Mouse (Mus musculus) lung, adult 18-20 months (tissue): ENCODE results near the gene Rnf208.

Source experiments
- DNase-seq, 2 experiments: peaks; one replicate each; pipeline ENCODE4 v3.0.0; 2022; ENCODE audit warnings: mixed read lengths in 2 of 2

The Rnf208 gene

DNA sequence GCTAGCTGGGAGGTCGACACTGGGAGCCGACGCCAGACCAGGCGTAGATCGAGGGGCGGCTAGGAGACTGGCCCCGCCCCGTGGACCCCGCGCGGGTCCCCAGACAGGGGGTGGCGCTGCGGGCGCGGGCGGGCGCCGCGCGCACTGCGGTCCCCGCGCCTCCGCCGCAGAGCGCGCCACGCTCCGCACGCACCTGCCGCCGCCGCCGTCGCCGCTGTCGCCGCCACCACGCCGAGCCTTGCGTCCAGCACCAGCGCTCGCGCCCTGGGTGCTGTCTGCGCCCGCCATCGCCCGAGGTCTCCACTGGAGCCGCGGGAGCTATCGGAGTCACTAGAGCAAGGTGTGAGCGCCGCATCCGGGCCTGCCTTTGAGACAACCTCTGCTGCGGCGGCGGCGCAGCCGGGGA is at the start of gene Rnf208, which contains the start of gene Cysrt1:
TSS of gene Rnf208 (plus strand) at position 155 of the 406 bp plus-strand sequence.
TSS of gene Cysrt1 (minus strand) at position 352 of the 406 bp plus-strand sequence.
- no peak for DNase-seq

DNA sequence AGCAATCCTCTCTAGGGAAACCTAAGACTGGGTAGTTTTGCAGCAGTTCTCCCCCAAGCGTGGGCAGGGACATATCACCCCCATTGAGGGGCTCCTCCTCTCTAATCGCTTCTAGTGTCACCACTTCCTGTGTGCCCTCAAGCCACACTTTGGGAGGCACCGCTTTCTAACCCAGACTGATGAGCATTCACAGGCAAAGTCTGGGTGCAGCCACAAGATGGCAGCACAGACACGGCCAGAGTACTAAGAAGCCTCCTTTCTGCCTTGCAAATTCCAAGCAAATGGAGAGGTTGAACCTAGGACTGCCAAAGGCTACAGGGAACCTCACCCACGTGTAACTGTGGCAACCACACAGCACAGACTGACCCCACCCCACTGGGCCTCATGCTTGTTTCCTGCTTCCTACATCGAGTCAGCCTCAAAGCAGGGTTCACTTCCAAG is 48.7 kb upstream of the Rnf208 start:
- DNase-seq = peak; percentile 88 to 91

DNA sequence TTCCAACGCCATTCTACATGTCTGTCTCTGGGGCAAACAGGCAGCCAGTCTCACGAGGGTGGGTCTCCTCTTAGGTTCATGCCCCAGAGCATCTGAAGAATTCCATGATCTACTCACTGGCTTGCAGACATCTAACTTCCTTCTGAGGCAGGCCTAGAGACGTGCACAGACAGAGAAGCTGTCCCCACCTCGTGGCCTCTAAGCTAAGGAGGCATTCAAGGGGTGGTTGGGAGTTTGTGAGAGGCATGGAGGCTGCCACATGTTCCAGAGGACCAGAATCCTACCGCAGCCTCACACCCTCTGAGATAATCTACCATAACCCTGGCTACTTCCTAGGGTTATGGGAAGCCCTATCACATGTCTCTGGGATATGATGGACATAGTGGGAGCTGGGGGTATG is 48.0 kb upstream of the Rnf208 start:
- no peak for DNase-seq

DNA sequence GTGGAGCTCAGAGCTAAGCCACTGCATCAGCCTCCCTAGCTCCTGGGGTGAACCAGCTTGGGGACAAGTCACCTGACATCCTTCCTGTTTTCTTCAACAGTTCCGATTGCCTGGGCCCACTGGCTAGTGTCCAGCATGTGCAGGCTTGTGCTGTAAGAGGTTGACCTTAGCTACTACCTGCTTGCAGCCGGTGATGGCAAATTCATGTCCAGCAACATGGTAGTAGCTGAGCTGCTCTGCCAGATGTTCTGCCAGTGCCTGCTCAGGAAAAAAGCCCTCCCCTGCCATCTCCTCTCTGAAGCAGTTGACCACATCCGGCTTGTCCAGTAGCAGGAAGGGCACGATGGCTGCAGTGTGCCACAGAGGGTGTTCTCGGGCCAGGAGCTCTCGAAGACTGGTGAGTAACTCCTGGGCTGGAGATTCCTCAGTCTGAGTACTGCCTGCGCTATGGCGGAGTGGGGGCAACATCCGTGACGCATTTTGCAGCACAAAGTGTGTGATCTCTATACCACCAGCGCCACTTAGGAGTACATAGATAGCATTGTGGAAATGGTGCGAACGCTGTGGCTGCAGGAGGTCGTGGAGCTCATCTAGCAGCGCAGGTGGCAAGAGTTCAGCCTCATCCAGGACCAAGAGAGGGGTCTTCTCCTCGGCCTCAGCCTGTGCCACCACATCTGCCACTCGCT is 47.4 kb upstream of the Rnf208 start:
- DNase-seq = peak; percentile 42 to 46

DNA sequence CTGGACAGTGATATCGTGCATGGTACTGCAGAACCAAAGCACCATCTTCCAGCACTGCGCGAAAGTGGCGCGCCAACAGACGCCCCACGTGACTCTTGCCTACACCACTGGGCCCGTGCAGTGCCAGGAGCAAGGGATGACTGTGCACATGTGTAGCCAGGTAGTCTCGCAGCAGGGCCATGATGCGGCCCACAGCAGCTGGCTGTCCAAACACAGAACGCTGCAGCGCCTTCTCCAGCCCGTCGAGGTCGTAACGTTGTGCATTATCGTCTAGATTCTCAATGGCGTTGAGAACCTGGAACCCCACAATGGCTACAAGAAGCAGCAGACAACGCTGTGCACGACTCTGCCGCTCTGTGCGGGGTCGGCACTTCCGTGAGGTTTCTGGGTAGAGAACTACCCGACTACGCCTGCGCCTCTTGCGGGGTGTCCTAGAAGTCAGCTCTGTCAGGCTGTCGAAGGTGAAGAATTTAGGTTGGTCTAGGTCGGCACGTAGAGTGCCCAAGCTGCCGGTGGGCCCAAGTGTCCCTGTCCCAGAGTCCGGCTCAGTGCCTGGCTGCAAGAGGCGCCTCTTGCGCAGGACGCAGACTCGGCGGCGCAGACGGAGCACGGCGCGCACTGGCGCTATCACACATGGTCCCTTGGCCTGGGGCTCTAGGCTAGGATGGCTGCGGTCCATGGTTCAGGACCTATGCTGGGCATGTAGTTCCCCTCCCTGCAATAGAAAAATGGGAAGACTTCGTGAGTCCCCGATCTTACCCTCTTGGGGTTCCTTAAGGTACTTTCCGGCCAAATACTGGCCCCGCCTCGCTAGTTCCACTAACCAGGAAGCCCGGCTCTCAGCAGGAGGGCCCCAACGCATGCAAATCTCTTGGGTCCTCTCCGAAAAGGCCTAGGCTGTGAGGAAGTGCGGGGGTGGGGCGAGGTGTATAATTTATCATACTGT is 46.6 kb upstream of the Rnf208 start:
- DNase-seq = peak; percentile 87 to 88

DNA sequence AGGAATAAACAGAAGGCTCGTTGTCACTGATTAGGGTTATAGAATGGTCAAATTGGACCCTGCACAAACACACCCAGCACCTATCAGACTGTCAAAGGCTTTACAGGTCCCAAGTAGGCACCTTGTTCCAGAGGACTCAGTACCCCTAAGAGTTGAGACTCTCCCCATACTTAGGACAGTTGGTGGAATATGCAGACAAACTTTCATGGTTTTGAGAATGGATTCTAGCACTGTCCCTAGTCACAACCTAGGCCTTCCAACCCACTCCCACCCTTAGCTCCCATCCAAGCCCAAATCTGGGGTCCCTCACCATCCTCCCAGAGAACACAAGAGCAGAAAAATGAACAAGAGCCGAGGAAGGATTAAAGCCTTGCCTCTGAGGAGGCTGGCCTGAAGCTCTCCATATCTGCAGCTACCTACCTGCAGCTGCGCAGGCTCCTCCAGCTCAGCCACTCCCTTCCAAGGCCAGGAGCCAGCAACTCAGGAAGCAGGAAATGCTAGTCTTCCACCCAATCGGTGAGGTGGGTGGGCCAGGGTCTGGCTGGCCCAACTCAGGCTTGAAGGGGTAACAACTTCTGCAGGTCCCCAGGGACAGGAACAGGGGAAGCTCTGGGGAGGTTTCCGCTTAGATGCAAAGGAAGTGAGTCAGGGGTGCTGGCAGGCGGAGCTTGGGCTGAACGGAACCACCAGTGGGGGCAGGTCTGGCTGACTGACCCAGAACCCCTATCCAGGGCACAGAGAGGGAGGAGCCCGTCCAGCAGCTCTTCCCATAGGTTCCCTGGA is 45.7 kb upstream of the Rnf208 start, which contains the start of gene Tor4a:
TSS of gene Tor4a (minus strand) at position 715 of the 783 bp plus-strand sequence.
- DNase-seq = peak; percentile 93 to 94

DNA sequence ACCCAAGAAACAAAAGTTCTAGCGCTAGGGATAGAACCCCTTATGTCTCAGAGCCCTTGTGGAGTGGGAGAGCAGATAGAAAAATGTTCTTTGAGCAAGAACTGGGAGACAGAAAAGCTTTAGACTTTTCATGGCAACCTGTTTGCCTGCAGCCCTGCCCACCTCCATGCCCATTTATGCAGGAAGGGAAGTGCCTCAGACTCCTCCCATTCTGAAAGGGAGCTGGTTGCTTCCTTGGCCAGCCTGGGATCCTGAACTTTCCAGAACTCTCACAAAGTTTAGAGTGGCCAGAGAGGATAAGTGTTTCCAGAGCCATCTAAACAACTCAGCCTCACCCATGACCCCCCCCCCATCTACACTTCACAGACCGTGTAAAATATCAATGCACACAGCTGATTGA is 44.9 kb upstream of the Rnf208 start:
- DNase-seq = peak; percentile 64 to 71

DNA sequence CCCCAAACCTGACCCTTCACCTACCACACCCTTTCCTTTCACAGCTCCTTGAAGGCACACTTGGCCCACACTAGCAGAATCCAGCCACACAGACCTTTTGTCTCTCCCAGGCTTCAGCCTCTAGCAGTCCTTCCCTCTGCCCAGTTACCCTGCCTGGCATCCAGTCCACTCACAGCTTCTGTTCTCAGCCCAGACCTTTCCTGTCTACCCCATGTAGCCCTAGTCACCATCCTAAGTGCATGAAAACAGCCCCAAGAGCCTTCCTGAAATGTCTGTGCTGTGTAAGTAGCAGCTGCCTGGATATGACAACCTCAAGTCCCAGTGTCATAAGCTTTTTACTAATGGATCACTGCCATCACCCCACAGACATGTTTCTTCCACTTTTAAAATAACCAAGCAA is 44.1 kb upstream of the Rnf208 start:
- DNase-seq = peak in 1 of 2 experiments; percentile 25

DNA sequence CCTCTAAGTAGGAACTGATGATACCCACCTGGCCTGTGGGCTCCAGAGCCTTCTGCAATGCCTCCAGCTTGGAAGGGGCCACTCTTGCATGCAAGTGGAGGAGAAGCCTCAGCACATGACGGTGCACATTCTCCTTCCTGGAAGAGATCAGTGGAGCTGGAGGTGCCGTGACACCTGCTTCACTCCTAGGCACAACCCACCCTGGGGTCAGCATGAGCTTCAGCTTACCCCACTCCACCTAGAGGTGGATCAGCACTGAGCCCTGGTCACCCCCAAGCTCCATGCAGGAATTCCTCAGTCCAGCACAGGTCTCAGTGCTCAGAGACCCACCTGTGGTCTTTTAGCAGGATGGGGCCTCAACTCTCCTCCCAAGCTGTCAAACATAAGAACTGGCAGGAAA is 41.4 kb upstream of the Rnf208 start:
- DNase-seq = no peak

DNA sequence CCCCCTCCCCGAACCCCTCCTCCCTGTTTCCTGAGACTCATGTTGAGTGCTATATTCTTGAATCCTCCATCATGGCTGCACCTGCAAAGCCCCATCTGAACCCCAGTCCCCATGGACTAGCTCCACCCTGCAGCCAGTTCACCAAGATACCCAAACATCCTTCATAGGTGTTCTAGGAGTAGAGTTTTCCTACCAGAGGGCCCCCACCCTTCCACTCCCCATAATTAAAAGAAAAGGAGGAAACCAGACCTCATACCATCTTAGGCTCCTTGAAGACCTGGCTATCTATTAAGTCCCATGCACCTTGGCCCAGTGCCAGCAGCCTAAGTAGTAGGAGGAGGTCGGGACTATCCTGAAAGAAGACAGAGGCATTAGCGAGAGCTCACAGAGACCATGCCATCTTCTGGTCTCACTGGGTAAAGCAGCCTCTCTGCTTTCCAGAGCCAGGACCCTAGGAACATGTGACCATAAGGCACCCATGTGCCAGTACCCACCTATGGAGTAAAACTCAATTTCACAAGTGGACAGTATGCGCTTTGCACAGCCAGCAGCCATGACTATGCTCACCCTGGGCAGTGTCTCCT is 38.3 kb upstream of the Rnf208 start:
- no peak for DNase-seq

DNA sequence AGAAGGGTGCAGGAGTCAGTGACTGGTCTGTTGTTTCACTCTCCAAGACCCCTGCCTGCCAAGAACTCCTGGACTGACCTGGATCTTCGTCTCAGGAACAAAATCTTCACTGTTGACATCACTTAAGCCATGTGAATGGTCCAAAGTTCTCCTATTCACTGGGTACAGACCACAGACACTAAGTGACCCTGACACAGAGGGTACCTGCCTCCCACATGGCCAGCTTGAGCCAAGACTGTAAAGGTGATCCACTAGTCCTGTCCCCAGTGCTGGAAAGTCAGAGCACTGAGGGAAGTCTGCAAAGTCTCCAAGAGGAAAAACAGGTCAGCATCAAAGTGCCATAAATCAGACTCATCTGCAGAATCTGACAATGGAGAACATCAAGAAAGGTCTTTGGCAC is 34.5 kb upstream of the Rnf208 start:
- DNase-seq = no peak

DNA sequence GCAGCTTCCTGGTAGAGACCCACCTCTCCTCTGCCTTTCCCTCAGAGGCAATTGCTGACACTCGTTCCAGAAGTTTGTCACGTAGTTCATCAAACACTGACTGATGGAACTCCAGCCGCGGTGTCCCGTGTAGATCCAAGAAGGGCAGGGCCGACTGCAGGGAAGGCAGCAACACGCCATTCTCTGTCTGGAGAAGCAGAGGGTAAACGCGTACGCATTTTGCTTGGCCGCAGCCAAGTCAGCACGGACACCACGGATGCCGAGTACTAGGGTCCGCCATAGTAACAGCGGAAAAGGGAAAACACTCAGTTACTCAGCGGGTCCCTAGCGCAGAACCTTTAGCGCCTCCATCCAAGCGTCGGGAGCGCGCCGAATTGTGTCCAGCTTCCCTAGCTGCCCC is 31.4 kb upstream of the Rnf208 start:
- DNase-seq = peak in 1 of 2 experiments; percentile 15

DNA sequence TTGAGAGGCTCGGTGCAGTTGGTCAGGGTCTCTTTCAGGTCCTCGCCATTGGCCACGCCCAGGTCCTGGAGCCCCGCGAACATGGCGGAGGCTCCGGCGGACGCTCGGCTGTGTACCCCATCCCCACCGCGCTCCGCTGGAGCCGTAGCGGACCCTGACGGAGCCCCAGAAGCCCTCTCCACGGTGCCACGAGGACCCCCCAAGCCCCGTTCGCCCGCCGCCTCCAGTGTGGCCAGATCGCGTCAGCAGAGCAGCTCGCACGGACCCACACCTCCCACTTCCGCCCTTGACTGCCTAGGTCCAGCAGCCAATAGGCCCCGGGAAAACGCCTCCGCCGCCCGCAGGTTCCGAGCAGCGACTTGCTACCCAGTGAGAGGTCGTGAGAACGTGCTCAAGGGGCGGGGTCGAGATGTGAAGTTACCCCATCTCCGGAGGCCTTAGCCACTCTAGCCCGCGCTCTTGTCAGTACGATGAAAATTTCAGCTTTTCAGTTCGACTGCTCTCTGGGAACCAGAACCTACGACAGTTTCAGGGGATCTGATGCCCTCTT is 30.9 kb upstream of the Rnf208 start, which contains the start of gene Nelfb:
TSS of gene Nelfb (minus strand) at position 369 of the 550 bp plus-strand sequence.
- DNase-seq = peak; percentile 92 to 95

DNA sequence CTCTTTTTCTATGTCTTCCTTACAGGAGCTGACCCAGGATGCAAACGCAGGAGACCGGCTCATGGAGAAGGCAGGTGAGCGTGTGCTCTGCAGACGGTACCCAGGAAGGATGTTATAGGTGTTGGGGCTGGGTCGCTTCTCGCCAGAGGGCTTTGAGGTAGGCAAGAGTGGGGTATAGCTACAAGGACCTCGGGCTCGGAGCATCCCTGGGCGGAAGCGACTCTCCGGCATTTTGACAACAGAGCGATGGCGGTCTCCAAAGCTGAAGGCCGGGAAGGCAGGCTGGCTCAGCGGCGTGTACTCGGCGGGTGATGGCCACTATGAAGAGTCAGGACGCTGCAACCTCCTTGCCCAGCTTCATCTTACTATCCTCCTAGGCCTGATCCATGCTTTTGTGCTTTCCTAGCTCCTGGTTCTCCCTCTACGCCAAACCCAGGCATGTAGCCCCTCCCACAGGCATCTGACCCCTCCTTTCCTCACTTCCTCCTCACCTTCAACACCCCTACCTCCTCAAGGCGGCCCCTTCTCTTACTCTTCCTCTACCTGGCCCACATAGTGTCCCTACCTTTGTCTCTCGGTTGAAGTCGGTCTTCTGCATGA is 28.7 kb upstream of the Rnf208 start:
- no peak for DNase-seq

DNA sequence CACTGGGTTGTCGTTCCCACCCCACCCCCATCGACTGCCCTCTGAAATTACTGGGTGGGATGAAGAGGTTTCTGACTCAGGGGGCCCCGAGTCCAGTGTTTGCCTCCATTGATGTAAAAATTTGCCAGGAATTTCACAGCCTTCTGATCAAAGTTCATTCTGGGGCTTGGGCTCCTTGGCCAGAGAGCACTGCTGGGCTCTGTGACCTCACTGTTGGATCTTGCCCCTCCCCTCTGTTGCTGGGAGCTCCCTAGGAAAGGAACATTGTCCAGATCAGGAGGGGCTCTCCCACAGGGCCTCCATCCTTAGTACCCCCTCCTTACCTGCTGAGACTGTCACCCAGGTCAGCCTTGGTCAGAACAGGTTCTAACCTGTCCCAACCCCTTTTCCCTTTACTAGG is 27.6 kb upstream of the Rnf208 start, which contains the start of gene Stpg3:
TSS of gene Stpg3 (minus strand) at position 194 of the 400 bp plus-strand sequence.
- no peak for DNase-seq

DNA sequence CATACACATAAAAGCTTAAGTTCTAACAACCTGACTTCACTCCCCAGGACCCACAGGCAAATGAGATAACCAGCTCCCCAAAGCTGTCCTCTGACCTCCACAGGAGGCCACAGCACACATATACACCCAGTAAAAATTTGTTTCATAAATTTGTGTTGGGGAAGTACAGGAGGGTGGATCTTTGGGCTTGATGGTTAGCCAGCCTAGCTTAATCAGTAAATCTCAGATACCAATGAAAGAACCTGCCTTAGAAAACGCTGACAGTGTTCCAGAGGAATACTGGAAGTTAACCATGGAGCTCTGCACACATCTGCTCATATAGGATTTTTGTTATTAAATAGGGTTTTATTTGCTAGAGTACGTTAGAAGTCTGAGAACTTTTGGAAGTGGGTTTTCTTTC is 24.4 kb upstream of the Rnf208 start:
- no peak for DNase-seq

DNA sequence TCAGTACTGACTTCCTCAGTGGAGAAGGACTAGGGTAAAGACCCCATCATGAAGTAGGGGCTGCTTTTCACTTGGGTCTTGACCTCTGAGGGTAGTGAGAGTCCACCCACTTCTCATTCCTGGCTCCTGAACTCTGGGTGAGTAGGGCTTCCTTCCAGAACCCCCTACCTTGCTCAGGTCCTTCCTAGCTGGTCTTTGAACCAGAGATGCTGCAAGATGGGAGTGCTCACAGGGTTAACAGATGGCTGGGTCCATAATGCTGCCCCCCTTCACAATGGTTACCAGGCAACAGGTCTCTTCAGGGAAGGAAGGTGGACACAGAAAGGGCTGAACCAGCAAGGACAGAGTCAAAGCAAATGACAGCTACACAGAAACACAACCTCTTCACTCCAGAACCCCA is 23.6 kb upstream of the Rnf208 start, which contains the start of gene Fam166a:
TSS of gene Fam166a (plus strand) at position 301 of the 400 bp plus-strand sequence.
- no peak for DNase-seq

DNA sequence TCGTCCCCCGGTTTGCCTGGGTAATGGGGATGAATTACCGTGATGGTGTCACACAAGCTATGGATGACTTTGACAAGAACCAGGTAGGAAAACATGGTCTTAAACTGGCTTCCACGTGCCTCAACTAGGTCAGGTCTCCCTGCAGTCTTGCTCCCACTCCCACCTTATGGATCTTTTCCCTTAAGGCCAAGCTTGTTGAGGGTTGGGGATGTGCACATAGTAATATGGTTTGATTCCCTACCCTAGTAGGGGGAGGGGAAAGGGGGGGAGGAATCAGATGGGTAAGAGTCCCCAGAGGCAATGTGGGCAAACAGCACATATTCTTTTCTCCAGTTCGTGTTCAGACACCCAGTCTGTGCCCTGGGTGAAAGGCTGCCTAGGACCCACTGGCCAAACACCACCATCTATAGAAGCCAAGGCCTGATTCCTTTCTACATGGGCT is 20.7 kb upstream of the Rnf208 start:
- DNase-seq = no peak

DNA sequence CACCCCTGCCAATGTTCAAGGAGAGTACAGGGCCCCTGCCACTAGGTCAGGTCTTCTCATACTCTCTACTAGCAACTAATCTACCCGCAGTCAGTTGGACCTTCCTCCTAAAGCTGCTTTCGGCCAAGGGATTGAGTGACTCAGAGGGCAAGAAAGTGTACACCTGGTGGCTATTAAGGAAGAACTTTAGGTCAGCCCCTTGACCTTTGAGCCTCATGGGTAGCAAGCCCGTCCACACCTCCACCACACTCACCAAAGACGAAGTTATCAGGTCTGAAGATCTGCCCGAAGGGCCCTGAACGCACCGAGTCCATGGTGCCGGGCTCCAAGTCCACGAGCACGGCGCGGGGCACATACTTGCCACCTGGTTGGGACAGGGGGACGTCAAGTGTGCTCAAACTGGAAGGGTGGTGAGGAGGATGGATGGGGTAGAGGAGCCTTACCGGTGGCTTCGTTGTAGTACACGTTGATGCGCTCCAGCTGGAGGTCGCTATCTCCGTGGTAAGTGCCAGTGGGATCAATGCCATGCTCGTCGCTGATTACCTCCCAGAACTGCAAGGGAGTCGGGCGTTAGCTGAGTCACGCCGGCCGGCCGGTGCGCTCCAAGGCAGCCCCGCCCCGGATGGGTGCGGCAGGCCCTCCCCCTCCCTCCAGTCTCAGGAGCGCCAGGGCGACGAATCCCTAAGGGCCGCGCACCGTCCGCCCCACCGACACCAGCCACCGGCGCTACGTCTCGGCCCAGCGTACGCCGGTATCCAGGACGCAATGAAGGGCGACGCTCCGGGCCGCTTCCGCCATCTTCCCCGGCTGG is 18.2 kb upstream of the Rnf208 start:
- peak; percentile 89 to 92 for DNase-seq

DNA sequence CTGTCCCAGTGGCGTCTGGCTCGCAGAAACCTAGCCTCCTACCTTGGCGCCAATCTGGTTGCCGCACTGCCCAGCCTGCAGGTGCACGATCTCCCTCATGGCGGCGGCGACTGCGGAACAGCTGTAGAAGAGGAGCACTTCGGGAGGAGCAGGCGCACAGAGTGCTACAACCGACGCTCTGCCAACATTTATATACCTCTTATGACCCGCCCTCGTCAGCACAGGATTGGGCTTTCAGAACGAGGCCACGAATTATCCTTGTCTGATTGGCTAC is 17.6 kb upstream of the Rnf208 start, which contains the start of gene Tubb4b:
TSS of gene Tubb4b (minus strand) at position 211 of the 274 bp plus-strand sequence.
- no peak for DNase-seq
